Mouse (Mus musculus): ENCODE measurements around the gene Postn. TPM values are rescaled to one million over a fixed set of nuclear protein-coding genes. Genes with fewer than 3 reads are reported as not detected.

Postn gene
- 49.3 and 65.7 TPM in 2 replicates for polyA plus RNA-seq (2012; rRNA removed)

DNA sequence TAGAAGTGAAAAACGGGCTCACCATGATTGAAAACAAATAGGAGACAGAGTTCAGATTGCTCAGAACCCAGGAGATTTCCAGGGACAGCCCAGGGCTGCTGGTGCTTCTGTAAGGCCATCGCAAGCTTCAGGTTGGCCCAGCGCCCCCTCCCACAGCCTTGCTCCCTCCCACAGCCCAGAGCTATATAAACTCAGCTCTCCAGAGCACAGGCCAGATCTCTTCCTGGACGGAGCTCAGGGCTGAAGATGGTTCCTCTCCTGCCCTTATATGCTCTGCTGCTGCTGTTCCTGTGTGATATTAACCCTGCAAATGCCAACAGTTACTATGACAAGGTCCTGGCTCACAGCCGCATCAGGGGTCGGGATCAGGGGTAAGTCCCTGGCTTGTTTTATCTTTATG, at the start of gene Postn:
TSS of gene Postn (plus strand) at position 213 of the 400 bp plus-strand sequence.
- DNase-seq (ENCODE audit: low read depth), result no peak

DNA sequence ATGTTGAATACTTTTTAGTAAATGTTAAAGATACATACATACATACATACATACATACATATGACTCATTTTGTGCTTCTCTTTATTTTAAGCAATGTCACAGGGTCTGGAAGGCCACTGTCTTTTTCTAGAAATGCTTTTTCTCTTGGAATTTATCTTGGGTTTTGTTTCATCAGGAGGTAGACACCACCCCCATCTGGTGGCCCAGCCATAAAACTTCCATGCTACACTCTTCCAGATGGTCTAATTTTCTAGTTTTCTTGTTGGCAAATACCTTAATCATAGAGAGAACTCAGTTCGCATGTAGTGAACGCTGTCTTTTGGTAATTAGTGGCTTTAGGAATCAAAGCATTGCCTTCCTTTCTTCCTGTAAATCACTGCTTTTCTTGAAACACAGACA, 46.9 kb upstream of the Postn start:
- no peak for DNase-seq (ENCODE audit: low read depth)

DNA sequence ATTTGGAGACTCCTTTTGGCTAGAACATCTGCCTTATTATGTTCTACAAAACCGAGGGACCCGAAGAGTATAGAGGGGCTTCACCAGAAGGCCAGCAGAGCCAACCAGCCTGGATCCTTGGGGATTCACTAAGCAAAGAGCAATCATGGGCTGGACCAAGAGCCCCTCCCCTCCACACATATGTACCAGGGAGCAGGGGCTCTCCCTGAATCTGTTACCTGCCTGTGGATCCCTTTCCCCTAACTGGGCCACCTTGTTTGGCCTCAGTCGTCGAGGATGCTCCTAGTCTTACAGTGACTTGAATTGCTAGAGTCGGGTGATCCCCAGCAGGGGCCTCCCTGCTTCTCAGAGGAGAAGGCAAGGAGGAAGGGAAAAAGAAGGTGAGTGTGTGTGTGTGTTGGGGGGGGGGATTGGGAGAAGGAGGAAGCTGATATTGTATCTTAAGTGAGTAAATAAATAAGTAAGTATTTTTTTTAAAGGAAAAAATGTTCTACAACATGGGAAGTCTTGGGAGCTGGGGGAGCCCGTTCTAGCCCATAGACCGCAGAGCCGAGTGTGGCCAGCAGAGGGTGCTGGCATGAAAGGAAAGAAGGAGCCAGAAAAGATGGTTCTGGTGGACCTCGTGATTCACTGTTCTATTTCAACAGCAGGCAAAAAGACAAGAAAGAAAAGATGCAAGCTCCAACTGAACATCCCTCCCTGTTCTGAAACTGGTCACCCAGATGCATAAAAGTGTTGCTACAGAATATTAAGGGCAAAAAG, 7.8 kb upstream of the Postn start:
- no peak for DNase-seq (ENCODE audit: low read depth)

DNA sequence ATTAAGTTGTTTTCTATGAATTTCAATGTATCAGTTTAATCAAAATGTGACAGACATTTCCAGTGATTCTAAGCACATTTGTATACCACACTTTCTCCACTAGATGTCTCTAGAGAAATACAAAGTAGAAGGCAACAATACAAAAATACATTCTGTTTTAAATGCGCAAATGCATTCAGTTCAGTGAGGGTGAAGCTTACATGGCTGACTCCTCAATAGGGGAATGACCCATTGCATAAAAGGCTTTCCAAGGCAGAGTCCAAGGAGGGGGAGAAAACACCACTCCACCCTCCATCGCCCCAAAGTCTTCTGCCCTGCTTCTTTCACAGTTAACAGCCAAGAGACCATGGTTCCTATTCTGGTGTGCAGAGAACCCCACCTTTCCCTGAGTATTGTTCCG, 3.3 kb upstream of the Postn start:
- DNase-seq (ENCODE audit: low read depth), result no peak

DNA sequence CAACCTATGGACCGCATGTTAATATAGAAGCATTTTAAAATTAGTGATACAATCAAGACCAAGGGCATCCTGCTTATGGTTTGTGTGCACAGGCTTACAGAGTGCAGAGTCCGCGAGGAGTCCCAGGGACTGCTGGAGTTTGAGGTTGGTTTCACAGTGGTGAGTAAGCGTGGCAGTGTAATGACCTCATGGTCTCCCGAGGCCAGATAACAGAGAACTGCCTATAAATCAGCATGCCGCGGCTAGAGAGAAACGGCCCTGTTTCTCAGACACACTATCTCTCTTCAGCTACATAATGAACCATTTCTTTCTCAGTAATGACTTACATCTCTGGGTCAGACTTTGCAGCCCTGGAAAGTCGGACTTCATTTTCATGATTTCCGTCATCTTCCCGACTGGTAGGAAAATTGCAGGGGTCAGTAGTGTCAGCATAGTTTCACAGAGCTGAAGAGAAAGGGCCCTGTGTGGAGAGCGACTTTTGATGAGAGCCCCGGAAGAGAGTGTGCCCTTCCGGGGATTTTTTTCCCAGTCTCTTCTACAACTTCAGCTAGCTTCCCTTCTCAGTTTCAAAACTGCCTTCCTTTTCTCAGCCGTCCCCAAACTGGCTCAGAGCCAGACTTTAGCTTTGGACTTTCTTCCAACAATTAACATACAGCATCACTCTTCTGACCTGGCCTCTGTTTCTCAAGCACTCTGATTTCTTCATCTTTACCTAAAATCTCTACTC, 2.3 kb upstream of the Postn start:
- no peak for DNase-seq (ENCODE audit: low read depth)

DNA sequence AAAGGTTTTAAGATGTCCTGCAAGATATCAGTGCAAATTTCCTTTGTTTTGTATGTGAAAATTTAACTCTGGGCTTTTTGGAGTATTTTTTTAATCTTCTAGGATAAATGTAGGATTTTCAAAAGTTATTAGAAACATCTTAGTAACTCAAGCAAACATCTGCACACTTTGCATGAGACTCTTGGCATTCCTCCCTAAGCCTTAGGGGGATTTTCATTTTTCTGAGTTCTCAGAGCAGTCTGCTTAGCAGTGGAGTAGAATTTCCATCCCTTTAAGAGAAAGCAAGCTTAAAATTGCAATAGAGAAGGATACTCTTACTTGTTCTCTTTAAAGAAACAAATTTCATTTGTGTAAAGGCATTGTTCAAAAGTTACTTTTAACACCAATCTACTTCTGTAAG, 747 bp downstream of the Postn start:
- no peak for DNase-seq (ENCODE audit: low read depth)

DNA sequence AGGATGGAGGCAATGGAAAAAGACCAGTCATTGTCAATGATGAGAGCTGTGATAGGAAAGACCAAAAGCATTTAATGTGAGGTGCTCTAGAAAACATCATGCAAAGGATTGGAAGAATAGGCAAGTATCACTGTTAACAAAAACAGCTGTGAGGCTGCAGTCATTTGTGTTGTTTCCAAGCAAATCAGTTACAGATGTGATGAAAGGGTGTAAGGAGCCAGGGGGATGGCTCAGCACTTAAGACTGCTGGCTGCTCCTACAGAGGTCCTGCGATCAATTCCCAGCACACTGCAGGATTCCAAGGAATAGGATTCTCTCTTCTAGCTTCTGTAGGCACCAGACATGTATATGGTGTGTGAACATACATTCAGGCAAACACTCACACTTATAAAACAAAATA, 10.1 kb downstream of the Postn start:
- DNase-seq (ENCODE audit: low read depth), result no peak

DNA sequence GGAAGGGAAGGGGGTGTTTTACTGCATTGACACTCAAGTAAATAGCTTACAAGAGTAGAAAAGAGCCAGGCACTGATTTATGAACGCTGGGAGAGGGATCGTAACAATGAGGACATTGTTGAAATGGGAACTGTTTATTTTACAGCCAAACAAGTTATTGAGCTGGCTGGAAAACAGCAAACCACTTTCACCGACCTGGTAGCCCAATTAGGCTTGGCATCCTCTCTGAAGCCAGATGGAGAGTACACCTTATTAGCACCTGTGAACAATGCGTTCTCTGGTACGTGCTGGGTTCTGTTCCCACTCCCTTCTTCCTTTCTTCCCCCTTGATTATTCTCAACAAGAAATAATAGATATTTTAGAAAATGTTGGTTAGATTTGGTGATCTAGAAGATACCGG, 11.7 kb downstream of the Postn start:
- no peak for DNase-seq (ENCODE audit: low read depth)

DNA sequence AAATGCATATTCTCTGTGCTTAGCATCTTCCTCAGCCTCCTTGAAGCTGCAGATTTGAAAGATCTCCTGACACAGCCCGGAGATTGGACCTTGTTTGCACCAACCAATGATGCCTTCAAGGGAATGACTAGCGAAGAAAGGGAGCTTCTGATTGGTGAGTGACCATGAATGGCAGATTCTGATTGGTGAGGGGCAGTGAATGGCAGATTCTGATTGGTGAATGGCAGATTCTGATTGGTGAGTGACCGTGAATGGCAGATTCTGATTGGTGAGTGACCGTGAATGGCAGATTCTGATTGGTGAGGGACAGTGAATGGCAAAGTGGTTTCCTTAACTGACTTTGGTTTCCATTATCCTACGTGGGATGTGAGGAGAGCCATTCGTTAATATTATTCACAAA, 15.1 kb downstream of the Postn start:
- DNase-seq (ENCODE audit: low read depth), result no peak

DNA sequence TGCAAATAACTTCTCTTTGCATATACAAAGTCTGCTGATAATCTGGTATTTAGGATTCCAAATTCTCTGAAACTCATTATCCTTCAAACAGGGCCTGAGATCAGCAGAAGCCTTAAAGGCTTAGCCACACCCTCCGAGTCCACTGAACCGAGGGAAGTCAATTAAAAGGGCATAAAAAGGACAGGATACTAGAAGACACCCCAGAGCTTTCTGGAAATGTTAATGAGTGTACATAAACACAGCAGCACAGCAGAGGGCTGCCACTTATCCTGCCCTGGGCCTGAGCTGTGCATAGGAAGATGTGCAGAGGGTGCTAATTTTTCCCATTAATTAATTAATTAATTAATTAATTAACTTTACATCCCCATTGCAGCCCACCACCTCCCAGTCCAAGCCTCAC, 16.7 kb downstream of the Postn start:
- no peak for DNase-seq (ENCODE audit: low read depth)

DNA sequence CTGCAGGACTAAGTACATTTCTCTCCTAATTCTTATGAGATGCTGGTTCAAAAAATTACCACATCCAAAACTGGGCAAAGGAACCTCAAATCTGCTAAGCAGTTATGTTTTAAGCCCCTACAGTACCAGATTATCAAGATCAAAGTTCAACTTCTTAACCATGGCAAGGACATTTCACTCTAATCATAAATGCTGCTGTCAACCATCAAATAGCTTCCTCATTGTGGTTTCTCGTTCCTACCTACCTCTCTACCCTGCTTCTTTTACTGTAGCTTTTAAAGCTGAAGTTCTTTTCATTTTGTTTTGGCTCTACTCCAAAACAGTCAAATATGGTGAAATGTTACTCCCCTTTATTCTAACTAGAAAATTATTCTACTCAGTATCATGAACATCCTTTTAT, 17.2 kb downstream of the Postn start:
- DNase-seq (ENCODE audit: low read depth), result no peak

DNA sequence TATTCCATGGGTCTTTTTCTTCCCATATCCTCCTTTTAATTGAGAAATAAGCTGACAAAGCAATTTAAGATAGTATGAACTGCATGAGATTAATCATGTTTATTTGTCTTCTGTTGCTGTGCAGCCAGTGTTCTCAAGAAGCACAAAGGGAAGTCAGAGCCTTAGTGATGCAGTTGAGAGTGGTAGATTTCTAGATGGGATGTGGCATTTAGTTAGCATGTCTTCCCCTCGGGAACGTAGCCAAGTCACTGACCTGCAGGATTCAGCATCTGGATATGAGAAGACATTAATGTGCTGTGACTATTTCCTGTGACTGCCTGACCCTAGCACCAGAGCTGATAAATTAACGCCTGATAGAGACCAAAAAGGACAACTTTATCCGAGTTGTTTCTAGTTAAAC, 19.1 kb downstream of the Postn start:
- no peak for DNase-seq (ENCODE audit: low read depth)

DNA sequence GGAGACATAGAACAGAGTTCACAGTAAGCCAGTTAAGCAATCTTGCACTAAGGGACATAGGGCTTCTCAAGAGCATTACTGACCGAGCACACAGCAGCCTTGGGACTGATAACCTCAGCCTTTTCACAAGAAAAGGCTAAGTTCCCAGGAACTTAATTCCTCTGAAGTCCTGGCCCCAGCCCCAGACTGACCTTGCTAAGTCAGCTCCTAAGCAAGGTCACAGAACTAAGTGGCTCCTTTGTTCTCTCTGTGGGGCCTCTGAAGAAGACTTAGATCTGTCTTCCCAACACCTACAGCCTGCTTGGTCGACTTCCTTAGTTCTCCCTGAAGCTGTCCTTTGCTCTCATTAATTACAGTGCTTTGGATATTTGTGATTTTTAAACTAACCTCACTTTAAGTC, 38.4 kb downstream of the Postn start:
- no peak for DNase-seq (ENCODE audit: low read depth)

DNA sequence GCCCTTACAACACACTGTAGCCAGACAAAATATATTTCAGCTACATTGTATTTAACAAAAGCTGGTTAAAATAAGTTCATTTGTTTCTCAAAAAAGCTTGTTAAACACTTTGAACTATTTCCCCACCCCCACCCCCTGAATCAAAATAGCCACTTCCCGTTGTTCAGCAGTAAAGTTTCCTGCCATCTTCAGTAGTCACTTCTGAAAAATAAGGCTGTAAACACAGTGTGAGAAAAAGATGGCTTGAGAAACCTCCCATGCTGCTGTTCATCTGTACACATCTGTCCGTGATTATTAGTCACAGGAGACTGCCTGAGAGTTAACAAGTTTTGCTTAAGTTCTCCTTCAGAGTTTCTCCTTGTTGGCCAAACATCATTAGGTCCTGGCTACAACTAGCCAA, 39.0 kb downstream of the Postn start:
- DNase-seq (ENCODE audit: low read depth), result no peak

DNA sequence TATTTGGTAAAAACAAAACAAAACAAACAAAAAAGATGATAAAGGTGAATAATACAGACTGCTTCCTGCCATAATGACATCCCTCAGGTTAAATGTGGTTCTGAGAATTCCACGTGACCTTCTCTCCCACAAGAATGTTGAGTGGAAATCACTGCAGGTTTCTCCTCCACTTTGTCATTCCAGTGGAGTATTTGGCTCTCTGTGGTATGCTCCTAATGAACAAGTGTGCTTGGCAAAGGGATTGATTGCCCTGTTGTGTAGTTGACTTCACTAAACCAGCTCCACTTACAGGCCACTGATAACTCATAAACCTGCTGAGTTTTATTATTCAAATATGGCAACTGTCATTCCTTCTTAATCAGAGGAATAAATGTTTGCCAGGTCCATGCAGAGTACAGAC, 39.7 kb downstream of the Postn start:
- DNase-seq (ENCODE audit: low read depth), result no peak

DNA sequence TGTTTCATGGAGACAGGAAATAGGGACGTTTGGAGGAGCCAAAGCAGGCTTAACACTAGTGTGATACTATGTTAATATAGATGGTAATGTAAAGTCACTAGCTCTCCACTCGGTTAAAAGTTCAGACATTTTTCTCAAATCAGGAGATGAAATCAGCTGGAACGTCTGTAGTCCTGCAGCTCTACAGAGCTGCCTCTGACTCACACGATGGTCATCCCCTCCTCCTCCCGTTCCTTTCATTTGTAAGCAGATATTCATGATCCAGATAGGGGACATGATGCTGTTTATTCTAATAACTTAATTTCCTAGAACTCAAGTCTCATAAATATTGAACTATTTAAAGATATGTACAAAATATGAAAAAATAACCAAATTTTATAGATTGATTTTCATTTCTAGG, 40.8 kb downstream of the Postn start:
- DNase-seq (ENCODE audit: low read depth), result no peak

DNA sequence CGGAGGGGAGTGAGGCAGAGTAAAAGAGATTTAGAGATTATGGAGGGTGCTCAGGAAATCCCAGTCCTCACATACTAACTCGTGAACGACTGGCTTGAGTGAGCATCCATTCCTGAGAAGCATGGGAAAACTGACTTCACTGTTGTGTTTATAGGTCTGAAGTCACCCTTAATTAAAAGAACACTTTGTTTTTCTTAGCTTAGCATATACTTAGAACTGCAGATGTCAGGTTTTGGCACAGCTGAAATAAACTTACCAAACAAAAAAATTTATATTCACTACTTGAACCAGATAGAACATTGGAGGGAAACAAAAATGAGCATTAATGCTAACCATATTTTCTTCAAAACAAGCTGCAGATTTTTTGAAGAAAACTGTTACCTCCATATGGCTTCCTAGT, 42.9 kb downstream of the Postn start:
- no peak for DNase-seq (ENCODE audit: low read depth)

DNA sequence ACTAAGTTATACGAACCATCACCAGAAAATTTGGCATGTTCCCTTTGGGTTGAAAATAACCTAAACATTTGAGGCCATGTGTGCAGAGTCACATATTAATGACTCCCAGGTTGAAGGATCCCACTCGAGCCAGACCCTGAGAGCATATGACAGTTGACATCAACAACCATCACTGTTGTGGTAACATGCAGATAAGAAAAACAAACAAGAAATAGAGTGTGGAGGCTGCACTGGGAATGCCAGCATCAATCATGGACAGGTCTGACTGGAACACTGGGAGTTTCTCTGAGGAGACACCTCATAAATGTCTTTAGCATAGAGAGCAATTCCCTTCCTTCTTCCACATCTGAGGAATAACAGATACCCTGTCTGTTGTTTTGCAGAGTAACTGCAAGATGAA, 45.7 kb downstream of the Postn start:
- DNase-seq (ENCODE audit: low read depth), result no peak

DNA sequence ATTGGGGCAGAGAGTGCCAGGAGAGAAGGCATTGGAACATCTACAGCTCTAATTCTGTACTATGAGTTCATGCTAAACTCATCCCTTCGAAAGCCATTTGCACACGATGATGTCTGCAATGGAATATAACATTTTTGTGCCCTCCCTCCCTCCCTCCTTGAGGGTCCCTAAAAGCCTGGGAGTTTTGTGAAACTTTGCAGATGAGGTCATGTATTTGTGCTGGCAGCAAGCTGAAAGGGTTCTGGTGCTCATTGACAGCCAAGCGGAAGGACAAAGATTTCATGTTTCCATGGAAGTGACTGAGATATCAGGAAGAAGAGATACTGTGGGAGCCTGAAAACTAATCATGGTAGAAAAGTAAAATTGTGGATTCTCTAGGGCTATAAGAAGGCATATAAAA, 50.1 kb downstream of the Postn start:
- no peak for DNase-seq (ENCODE audit: low read depth)

DNA sequence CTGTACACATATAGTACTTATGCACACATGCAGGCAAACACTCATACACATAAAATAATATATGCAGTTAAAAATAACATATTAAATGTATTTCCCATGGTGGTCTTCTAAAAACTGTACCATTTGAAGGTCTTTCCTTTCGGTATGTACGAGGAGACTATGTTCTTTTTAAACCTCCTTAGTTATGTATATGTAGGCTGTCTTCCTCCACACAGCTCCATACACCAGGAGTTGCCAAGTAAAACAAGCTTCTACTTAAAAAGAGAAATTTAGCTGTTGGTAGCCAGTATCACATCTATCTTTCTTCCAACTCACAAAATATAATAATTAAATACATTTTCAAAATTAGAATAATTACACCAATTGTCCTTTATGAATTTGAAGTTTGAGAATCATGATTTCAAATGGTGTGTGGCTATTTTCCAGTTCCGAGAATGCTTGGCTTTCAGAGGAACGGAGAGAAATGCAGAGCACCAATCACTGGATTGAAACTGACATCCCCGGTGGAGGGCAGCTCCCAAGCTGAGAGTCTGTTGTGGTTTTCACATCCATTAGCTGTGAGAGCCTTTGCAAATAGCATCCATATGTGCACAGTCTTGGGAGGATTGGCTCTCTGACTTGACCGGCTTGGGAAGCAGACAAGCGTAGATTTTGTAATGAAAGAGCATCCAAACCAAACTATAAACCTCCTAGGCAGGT, 52.1 kb downstream of the Postn start:
- DNase-seq (ENCODE audit: low read depth), result no peak

DNA sequence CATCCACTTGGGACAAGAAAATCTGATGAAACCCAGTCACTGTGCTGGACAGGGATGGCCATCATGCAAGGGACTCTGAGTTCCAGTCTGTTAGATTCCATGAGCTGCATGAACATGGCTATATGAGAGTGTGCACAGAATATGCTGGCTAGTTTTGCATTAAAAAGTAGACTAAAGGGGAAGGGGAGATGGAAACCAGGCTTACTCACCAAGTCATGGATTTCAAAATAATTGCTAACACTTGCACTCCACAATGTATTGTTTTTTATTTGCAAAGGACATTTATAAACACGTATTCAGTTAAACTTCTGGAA, 52.6 kb downstream of the Postn start:
- DNase-seq (ENCODE audit: low read depth), result no peak

DNA sequence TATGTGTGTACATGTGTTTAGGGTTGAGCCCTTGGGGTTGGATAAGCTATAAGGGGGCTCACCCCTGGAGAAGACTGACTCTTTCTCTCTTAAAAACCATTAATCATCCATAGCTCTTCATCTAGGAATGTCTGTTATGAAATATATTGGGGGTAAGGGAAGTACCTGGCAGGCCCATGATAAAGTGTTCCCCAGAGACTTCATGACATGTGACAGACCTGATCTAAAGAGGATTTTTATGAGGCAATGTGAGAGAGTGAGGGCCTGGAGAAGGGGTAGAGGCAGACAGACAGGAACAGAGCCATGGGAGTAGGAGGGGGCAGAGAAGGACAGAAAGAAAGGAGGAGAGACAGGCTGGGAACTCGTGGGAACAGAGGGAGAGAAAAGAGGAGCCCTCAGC, 53.5 kb downstream of the Postn start:
- DNase-seq (ENCODE audit: low read depth), result no peak

DNA sequence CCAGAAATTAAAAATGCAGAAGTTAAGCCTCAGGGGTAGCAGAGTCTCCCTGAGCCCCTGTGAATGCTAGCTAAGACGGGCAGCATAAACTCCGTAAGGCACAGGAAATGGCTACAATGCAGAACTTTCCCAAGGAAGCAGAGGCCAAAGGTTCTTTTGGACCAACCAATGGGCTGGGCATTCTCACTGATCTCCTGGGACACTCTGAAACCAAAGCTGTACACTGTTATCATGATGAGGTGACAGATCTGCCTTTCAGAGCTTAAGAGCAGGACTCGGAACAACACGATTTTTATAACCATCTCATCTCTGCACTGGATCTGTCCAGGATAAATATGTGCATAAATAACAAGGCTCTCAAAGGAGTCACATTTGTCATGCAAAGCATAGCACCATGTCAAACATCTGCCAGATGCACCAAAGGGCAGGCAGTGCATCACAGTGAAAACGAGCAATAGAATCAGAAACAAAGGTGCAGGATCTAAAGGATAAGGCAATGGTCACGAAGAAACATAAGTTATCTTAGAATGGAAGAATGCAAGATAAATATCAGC, 57.0 kb downstream of the Postn start:
- DNase-seq (ENCODE audit: low read depth), result no peak
